Mouse (Mus musculus) limb, embryonic 10.5 days (tissue): ENCODE measurements around the gene Catsperd. TPM values are rescaled to one million over a fixed set of nuclear protein-coding genes. Genes with fewer than 3 reads are reported as not detected.

ENCODE experiments used
- polyA plus RNA-seq: library from polyadenylated mRNA; unstranded; fragments of >200 nt; fragmentation: Nextera tagmentation; extraction: Ambion mirVana; gene quantifications from 2 replicates; pipeline ENCODE4 v1.2.1, GENCODE M21; 2016

Catsperd gene
- polyA plus RNA-seq, 1 experiment from 2014 or later: 1.0 TPM

Other genes with a start within 250 kb of the Catsperd start
- 69.5 and 83.2 TPM in 2 replicates for gene Ptprs, start 151.7 kb upstream of the Catsperd start, polyA plus RNA-seq
- not detected in 2 replicates for gene Znrf4, start 115.7 kb upstream of the Catsperd start, polyA plus RNA-seq
- gene Gm20219, start 73.8 kb upstream of the Catsperd start, polyA plus RNA-seq: 0.58 and 1.3 TPM in 2 replicates
- 91.7 and 110 TPM in 2 replicates for gene Safb2, start 43.6 kb upstream of the Catsperd start, polyA plus RNA-seq
- 161 and 183 TPM in 2 replicates for gene Safb, start 43.3 kb upstream of the Catsperd start, polyA plus RNA-seq
- 205 and 206 TPM in 2 replicates for gene 2410015M20Rik, start 18.4 kb upstream of the Catsperd start, polyA plus RNA-seq
- gene Rpl36, start 14.7 kb upstream of the Catsperd start, polyA plus RNA-seq: 1,560 and 1,788 TPM in 2 replicates
- gene Lonp1, start 1.3 kb upstream of the Catsperd start, polyA plus RNA-seq: 67.7 and 73.2 TPM in 2 replicates
- gene Ranbp3, start 45.2 kb downstream of the Catsperd start, polyA plus RNA-seq: 148 TPM in 2 replicates
- gene Ndufa11, start 89.6 kb downstream of the Catsperd start, polyA plus RNA-seq: 425 and 437 TPM in 2 replicates
- gene Vmac, start 89.9 kb downstream of the Catsperd start, polyA plus RNA-seq: 12.8 and 15.5 TPM in 2 replicates
- gene Nrtn, start 129.4 kb downstream of the Catsperd start, polyA plus RNA-seq: 10.8 and 12.7 TPM in 2 replicates
- gene Dus3l, start 136.6 kb downstream of the Catsperd start, polyA plus RNA-seq: 46.0 and 50.3 TPM in 2 replicates
- gene Prr22, start 142.1 kb downstream of the Catsperd start, polyA plus RNA-seq: 1.5 and 2.2 TPM in 2 replicates
- gene Rfx2, start 202.9 kb downstream of the Catsperd start, polyA plus RNA-seq: 3.2 and 4.5 TPM in 2 replicates
- gene Acsbg2, start 246.3 kb downstream of the Catsperd start, polyA plus RNA-seq: not detected in 2 replicates
- gene 1700061G19Rik, start 247.3 kb downstream of the Catsperd start, polyA plus RNA-seq: 0.50 and 0.73 TPM in 2 replicates